ENCODE assay signal across 11 mouse cellular contexts in the genomic region with DNA sequence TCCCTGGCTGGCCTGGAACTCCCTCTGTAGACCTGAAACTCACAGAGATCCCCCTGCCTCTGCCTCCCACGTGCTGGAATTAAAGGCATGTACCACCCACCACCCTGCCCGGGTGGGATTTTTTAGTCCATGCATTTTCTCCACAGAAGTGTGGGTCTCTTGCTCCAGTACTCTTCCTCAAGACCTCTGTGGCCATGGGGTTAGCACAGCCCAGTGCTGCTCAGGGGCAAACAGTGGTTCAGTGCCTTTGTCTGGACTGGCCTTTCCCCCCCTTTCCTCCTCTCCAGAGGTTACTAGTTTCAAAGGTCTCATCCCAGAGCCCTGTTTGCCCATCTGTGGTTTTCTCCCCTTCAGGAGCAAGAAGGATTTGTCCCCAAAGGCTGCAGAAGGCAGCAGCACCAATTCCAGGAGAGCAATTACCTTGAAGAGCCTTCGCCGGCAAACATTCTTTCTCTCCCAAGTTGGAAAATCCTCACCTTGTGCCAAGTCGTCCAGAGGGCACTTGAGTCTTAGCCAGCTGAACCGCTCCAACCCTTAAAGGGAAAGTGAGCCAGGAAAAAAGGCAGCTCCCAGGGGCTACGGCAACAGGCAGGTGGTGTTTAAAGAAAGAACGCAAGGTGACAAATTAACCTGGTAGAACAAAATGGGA. TPM values are rescaled to one million over a fixed set of nuclear protein-coding genes. Genes with fewer than 3 reads are reported as not detected.
DNase-seq lines count a peak whose midpoint lies in the region; ATAC-seq and TF ChIP-seq lines count a peak whose summit lies in the region.
"Had no signal": no experiment of that assay in that cellular context is flagged by ENCODE, and none has a peak within 500 bp of the region (broad histone marks: within the 10 kb centered on the region; RNA-seq: fewer than 3 reads in every experiment).

No protein-coding gene starts in this region.

- H3K27ac ChIP-seq in hindbrain, postnatal 0 days: no peak overlapping the region
- H3K27ac ChIP-seq in hindbrain, embryonic 11.5 days (ENCODE audit: low read depth, low read length): no peak overlapping the region
- H3K27ac ChIP-seq in heart, postnatal 0 days (ENCODE audit: low read depth): peak overlapping the region; percentile 97
- H3K27ac ChIP-seq in lung, embryonic 16.5 days (ENCODE audit: low read length): peak overlapping the region; percentile 93
- H3K27ac ChIP-seq: liver, embryonic 14.5 days had no signal

- no peak for TF ChIP-seq CTCF in hindbrain, postnatal 0 days (IDR thresholded peaks at IDR 0.05; ENCODE audit: low read depth)
- no peak for TF ChIP-seq CTCF in heart, postnatal 0 days (IDR thresholded peaks at IDR 0.05; ENCODE audit: low read depth)

- H3K9ac ChIP-seq in hindbrain, postnatal 0 days (replicated peaks; ENCODE audit: low read length): no peak overlapping the region
- no peak overlapping the region for H3K9ac ChIP-seq in hindbrain, embryonic 11.5 days (ENCODE audit: low read depth, low read length)
- no peak overlapping the region for H3K9ac ChIP-seq in heart, postnatal 0 days (replicated peaks; ENCODE audit: low read depth, low read length)
- no peak overlapping the region for H3K9ac ChIP-seq in lung, embryonic 16.5 days (ENCODE audit: low read length)
- H3K9ac ChIP-seq: liver, embryonic 14.5 days had no signal

- H3K4me3 ChIP-seq in hindbrain, postnatal 0 days (ENCODE audit: low read length): no peak overlapping the region
- no peak overlapping the region for H3K4me3 ChIP-seq in hindbrain, embryonic 11.5 days (ENCODE audit: low read depth, low read length)
- no peak overlapping the region for H3K4me3 ChIP-seq in heart, postnatal 0 days (ENCODE audit: low read depth, low read length)
- no peak overlapping the region for H3K4me3 ChIP-seq in lung, embryonic 16.5 days (ENCODE audit: low read length)

- no peak for ATAC-seq in hindbrain, postnatal 0 days
- ATAC-seq in hindbrain, embryonic 11.5 days (ENCODE audit: low FRiP score): no peak
- peak; percentile 86 for ATAC-seq in heart, postnatal 0 days (ENCODE audit: insufficient read depth, low read depth)
- ATAC-seq in lung, embryonic 16.5 days (ENCODE audit: low read depth): peak; percentile 82
- ATAC-seq: CD4-positive, CD25-positive, alpha-beta regulatory T cell, adult 4 months had no signal

- TF ChIP-seq EP300 in heart, postnatal 0 days (IDR thresholded peaks at IDR 0.05; ENCODE audit: low read depth): peak; percentile 55; the same call in 1 of the 2 replicates

- H3K36me3 ChIP-seq in hindbrain, postnatal 0 days (ENCODE audit: insufficient read depth, low read length): no peaks in the 10 kb centered on the region
- no peaks in the 10 kb centered on the region for H3K36me3 ChIP-seq in hindbrain, embryonic 11.5 days (ENCODE audit: control insufficient read depth, insufficient read depth, low read length)
- no peaks in the 10 kb centered on the region for H3K36me3 ChIP-seq in heart, postnatal 0 days (replicated peaks; ENCODE audit: control insufficient read depth, insufficient read depth, low read length)
- H3K36me3 ChIP-seq in lung, embryonic 16.5 days (ENCODE audit: control insufficient read depth, insufficient read depth, low read length): no peaks in the 10 kb centered on the region

- no peaks in the 10 kb centered on the region for H3K4me1 ChIP-seq in hindbrain, postnatal 0 days (ENCODE audit: insufficient read depth, low read length)
- H3K4me1 ChIP-seq in hindbrain, embryonic 11.5 days (replicated peaks; ENCODE audit: control insufficient read depth, insufficient read depth, low read length): no peaks in the 10 kb centered on the region
- H3K4me1 ChIP-seq in heart, postnatal 0 days (ENCODE audit: control insufficient read depth, insufficient read depth): peaks cover 14% of the 10 kb centered on the region
- H3K4me1 ChIP-seq in lung, embryonic 16.5 days (replicated peaks; ENCODE audit: control insufficient read depth, insufficient read depth, low read length): no peaks in the 10 kb centered on the region

- no peaks in the 10 kb centered on the region for H3K9me3 ChIP-seq in hindbrain, postnatal 0 days (ENCODE audit: low read length)
- H3K9me3 ChIP-seq in hindbrain, embryonic 11.5 days (ENCODE audit: control insufficient read depth, low read length): no peaks in the 10 kb centered on the region
- H3K9me3 ChIP-seq in heart, postnatal 0 days (replicated peaks; ENCODE audit: control insufficient read depth, low read length): no peaks in the 10 kb centered on the region
- H3K9me3 ChIP-seq in lung, embryonic 16.5 days (ENCODE audit: control insufficient read depth, low read length): no peaks in the 10 kb centered on the region

- H3K4me2 ChIP-seq in hindbrain, postnatal 0 days (ENCODE audit: low read depth, low read length): no peak overlapping the region
- no peak overlapping the region for H3K4me2 ChIP-seq in hindbrain, embryonic 11.5 days (replicated peaks; ENCODE audit: low read depth, low read length)
- peak overlapping the region; percentile 33; the same call in 1 of the 2 replicates for H3K4me2 ChIP-seq in heart, postnatal 0 days (ENCODE audit: low read depth, low read length)
- H3K4me2 ChIP-seq in lung, embryonic 16.5 days (ENCODE audit: low read depth, low read length): no peak overlapping the region

- DNase-seq in hindbrain, postnatal 0 days (ENCODE audit: low spot score): peak; percentile 18
- DNase-seq in hindbrain, embryonic 11.5 days (ENCODE audit: low spot score): no peak
- peak; percentile 79 for DNase-seq in adrenal gland, adult 8-10 months
- DNase-seq in heart, postnatal 0 days (ENCODE audit: low spot score): peak; percentile 93
- no peak for DNase-seq in T-cell, adult 2 months (ENCODE audit: low spot score)
- no peak for DNase-seq in spleen, postnatal 4 days (ENCODE audit: low spot score in 2 of 2)
- DNase-seq in yolk sac, embryonic 10.5 days (ENCODE audit: low spot score): no peak

- no peaks in the 10 kb centered on the region for H3K27me3 ChIP-seq in hindbrain, postnatal 0 days (ENCODE audit: insufficient read depth, low read length)
- H3K27me3 ChIP-seq in hindbrain, embryonic 11.5 days (ENCODE audit: control insufficient read depth, insufficient read depth, low read length): no peaks in the 10 kb centered on the region
- H3K27me3 ChIP-seq in heart, postnatal 0 days (ENCODE audit: control insufficient read depth, insufficient read depth, low read length): no peaks in the 10 kb centered on the region
- no peaks in the 10 kb centered on the region for H3K27me3 ChIP-seq in lung, embryonic 16.5 days (ENCODE audit: control insufficient read depth, insufficient read depth, low read depth, low read length)

- WGBS in hindbrain, postnatal 0 days: 75% methylated on average over 8 of the region's 8 CpGs
- 87% methylated on average over 8 of the region's 8 CpGs for WGBS in hindbrain, embryonic 11.5 days
- 44% methylated on average over 8 of the region's 8 CpGs for WGBS in heart, postnatal 0 days
- WGBS in lung, embryonic 16.5 days: 56% methylated on average over 8 of the region's 8 CpGs

RNA-seq across cellular contexts. Expression of a gene that starts 45.1 kb away (rescaled TPM):
- total RNA-seq in hindbrain, postnatal 0 days (2014; rRNA removed): 38.7 and 51.5 TPM in 2 replicates
- 19.5 and 20.8 TPM in 2 replicates for polyA plus RNA-seq in hindbrain, postnatal 0 days (2015; fragmentation: Nextera tagmentation; extraction: Ambion mirVana)
- polyA plus RNA-seq in hindbrain, embryonic 11.5 days (2014; fragmentation: Nextera tagmentation; extraction: Ambion mirVana): 14.0 and 14.2 TPM in 2 replicates
- total RNA-seq in adrenal gland, adult 8-10 months (2022): 100 to 1,000 TPM; 102 to 124 (median 117) TPM
- total RNA-seq in heart, postnatal 0 days (2014; rRNA removed; ENCODE audit: low replicate concordance): 125 and 144 TPM in 2 replicates
- 51.4 and 54.0 TPM in 2 replicates for polyA plus RNA-seq in heart, postnatal 0 days (2015; fragmentation: Nextera tagmentation; extraction: Ambion mirVana)
- 19.0 and 19.3 TPM in 2 replicates for polyA plus RNA-seq in lung, embryonic 16.5 days (2015; fragmentation: Nextera tagmentation; extraction: Ambion mirVana)

RNA-seq across cellular contexts. Expression of a gene that starts 45.8 kb away (rescaled TPM):
- 21.3 and 26.0 TPM in 2 replicates for total RNA-seq in hindbrain, postnatal 0 days (2014; rRNA removed)
- polyA plus RNA-seq in hindbrain, postnatal 0 days (2015; fragmentation: Nextera tagmentation; extraction: Ambion mirVana): 32.4 and 33.3 TPM in 2 replicates
- polyA plus RNA-seq in hindbrain, embryonic 11.5 days (2014; fragmentation: Nextera tagmentation; extraction: Ambion mirVana): 59.4 and 61.8 TPM in 2 replicates
- total RNA-seq in adrenal gland, adult 8-10 months (2022): 100 to 1,000 TPM; 128 to 260 (median 184) TPM
- total RNA-seq in heart, postnatal 0 days (2014; rRNA removed; ENCODE audit: low replicate concordance): 36.0 and 44.6 TPM in 2 replicates
- polyA plus RNA-seq in heart, postnatal 0 days (2015; fragmentation: Nextera tagmentation; extraction: Ambion mirVana): 36.9 and 41.4 TPM in 2 replicates
- polyA plus RNA-seq in lung, embryonic 16.5 days (2015; fragmentation: Nextera tagmentation; extraction: Ambion mirVana): 89.8 and 90.8 TPM in 2 replicates

RNA-seq across cellular contexts. Expression of a gene that starts 57.2 kb away (rescaled TPM):
- not detected in 2 replicates for total RNA-seq in hindbrain, postnatal 0 days (2014; rRNA removed)
- polyA plus RNA-seq in hindbrain, postnatal 0 days (2015; fragmentation: Nextera tagmentation; extraction: Ambion mirVana): not detected in 2 replicates
- polyA plus RNA-seq in hindbrain, embryonic 11.5 days (2014; fragmentation: Nextera tagmentation; extraction: Ambion mirVana): not detected in 2 replicates
- not detected for total RNA-seq in adrenal gland, adult 8-10 months (2022)
- total RNA-seq in heart, postnatal 0 days (2014; rRNA removed; ENCODE audit: low replicate concordance): not detected in 2 replicates
- polyA plus RNA-seq in heart, postnatal 0 days (2015; fragmentation: Nextera tagmentation; extraction: Ambion mirVana): not detected in 2 replicates
- not detected in 2 replicates for polyA plus RNA-seq in lung, embryonic 16.5 days (2015; fragmentation: Nextera tagmentation; extraction: Ambion mirVana)
- polyA plus RNA-seq: CD4-positive, CD25-positive, alpha-beta regulatory T cell, adult 4 months; intestine, embryonic 14.5 days; liver, embryonic 14.5 days had no signal

Comparison
In these comparisons a context has a peak if more than half of its experiments do, and no peak if none do; other contexts are left out.
1. DNase-seq: peak in hindbrain, postnatal 0 days (single experiment), adrenal gland, adult 8-10 months (single experiment) and heart, postnatal 0 days (single experiment); none in hindbrain, embryonic 11.5 days (single experiment), T-cell, adult 2 months (single experiment), spleen, postnatal 4 days (0 of 2) and yolk sac, embryonic 10.5 days (single experiment).
2. ATAC-seq: peak in heart, postnatal 0 days (single experiment) and lung, embryonic 16.5 days (single experiment); none in hindbrain, postnatal 0 days (single experiment) and hindbrain, embryonic 11.5 days (single experiment).
3. H3K27ac ChIP-seq: peak in heart, postnatal 0 days (single experiment) and lung, embryonic 16.5 days (single experiment); none in hindbrain, postnatal 0 days (single experiment) and hindbrain, embryonic 11.5 days (single experiment).